In genomic region chr16:94953294-94953693, GRCm38 (mm10) we compare ENCODE assay signal across 22 mouse cellular contexts. TPM values are rescaled to one million over a fixed set of nuclear protein-coding genes. Genes with fewer than 3 reads are reported as not detected.
DNase-seq lines count a peak whose midpoint lies in the region; TF ChIP-seq lines count a peak whose summit lies in the region.
"Had no signal": no experiment of that assay in that cellular context is flagged by ENCODE, and none has a peak within 500 bp of the region (broad histone marks: within the 10 kb centered on the region; RNA-seq: fewer than 3 reads in every experiment).

No protein-coding gene starts in this region.

- dilution Hi-C loops in CH12.LX (cut with MboI; ENCODE audit: extremely low pct_ligation_motif_present, extremely low pct_unique_long_range_greater_than_20kb, low sequenced_read_pairs), result no loop called here

- no peak overlapping the region for H3K9ac ChIP-seq in CH12.LX (ENCODE audit: insufficient read depth, low read depth)

- H3K4me1 ChIP-seq in CH12.LX (ENCODE audit: control insufficient read depth in 1 of 2, insufficient read depth in 2 of 2), result peaks cover 0 to 31% of the 10 kb centered on the region in 2 experiments; a peak in 3 of 4 replicates

- no peak overlapping the region for H3K27ac ChIP-seq in layer of hippocampus, adult 2 months
- H3K27ac ChIP-seq in CH12.LX (ENCODE audit: insufficient read depth, low read depth), result no peak overlapping the region

- no peaks in the 10 kb centered on the region for H3K27me3 ChIP-seq in CH12.LX (replicated peaks)

- peak; percentile 54 for TF ChIP-seq CTCF in layer of hippocampus, adult 2 months (conservative IDR thresholded peaks at IDR 0.05)
- peak in 1 of 2 experiments; percentile 60; a peak in 2 of 4 replicates for TF ChIP-seq CTCF in CH12.LX (conservative IDR thresholded peaks at IDR 0.05 in 1 of 2, IDR thresholded peaks at IDR 0.05 in 1 of 2; ENCODE audit: low read depth in 2 of 2, low read length in 2 of 2)

- no peak for TF ChIP-seq POLR2A in CH12.LX (IDR thresholded peaks at IDR 0.05; ENCODE audit: low read depth, low read length)

- no peak overlapping the region for H3K4me3 ChIP-seq in layer of hippocampus, adult 2 months
- no peak overlapping the region for H3K4me3 ChIP-seq in CH12.LX (replicated peaks in 1 of 3; ENCODE audit: low read depth in 2 of 3, low read length in 2 of 3, poor library complexity in 1 of 3)

- in situ Hi-C loops in CH12.LX (cut with MboI; ENCODE audit: low pct_ligation_motif_present, low pct_unique_long_range_greater_than_20kb, low sequenced_read_pairs), result no loop called here

- no peaks in the 10 kb centered on the region for H3K79me2 ChIP-seq in CH12.LX (replicated peaks; ENCODE audit: control insufficient read depth, extremely low read depth, insufficient read depth, poor library complexity, severe bottlenecking)

- DNase-seq in layer of hippocampus, adult 2 months (ENCODE audit: low spot score in 2 of 2), result no peak
- no peak for DNase-seq in layer of hippocampus, adult 18-20 months (ENCODE audit: low spot score in 2 of 2)
- DNase-seq in CH12.LX (ENCODE audit: extremely low read depth), result peak; percentile 15
- DNase-seq in gastrocnemius, postnatal 25 days, result no peak
- DNase-seq: adrenal gland, adult 2 months; adrenal gland, adult 8-10 months; adrenal gland, postnatal 10 days; adrenal gland, postnatal 14 days; adrenal gland, postnatal 25 days; adrenal gland, postnatal 36 days; B cell, adult 2 months; cerebellum, adult 11 months; cerebellum, adult 11-12 months; cerebellum, adult 18-20 months; cerebellum, adult 2 months had no signal

- H3K36me3 ChIP-seq in CH12.LX (replicated peaks in 1 of 2; ENCODE audit: control insufficient read depth in 1 of 2, insufficient read depth in 1 of 2, low read length in 1 of 2), result no peaks in the 10 kb centered on the region
- H3K36me3 ChIP-seq: G1E had no signal

- TF ChIP-seq RAD21 in CH12.LX (IDR thresholded peaks at IDR 0.05; ENCODE audit: low read depth, low read length), result peak; percentile 26

- no peak overlapping the region for H3K4me2 ChIP-seq in CH12.LX (ENCODE audit: insufficient read depth, low read depth, poor library complexity, severe bottlenecking)

- no peak for TF ChIP-seq EP300 in CH12.LX (IDR thresholded peaks at IDR 0.05; ENCODE audit: low read length)

- H3K9me3 ChIP-seq in CH12.LX (replicated peaks; ENCODE audit: low read length), result no peaks in the 10 kb centered on the region
- H3K9me3 ChIP-seq: G1E had no signal

TF ChIP-seq in CH12.LX, 34 proteins besides CTCF, POLR2A, EP300 and RAD21:
- peak; percentile 46 for TF ChIP-seq SMC3 (IDR thresholded peaks at IDR 0.05; ENCODE audit: low read depth, low read length)
- TF ChIP-seq ZNF384 (IDR thresholded peaks at IDR 0.05; ENCODE audit: low read depth, low read length), result no peak

RNA-seq across cellular contexts. Expression of gene Kcnj6, which starts 44.2 kb away (rescaled TPM):
- 100 to 1,000 TPM; 128 to 133 TPM for total RNA-seq in layer of hippocampus, adult 2 months (2021)
- 100 to 1,000 TPM; 110 to 117 TPM for total RNA-seq in layer of hippocampus, adult 18-20 months (2021)
- total RNA-seq in CH12.LX (2012; rRNA removed) (not detected in 2 replicates), CH12.LX (2014; rRNA removed) (not detected in 2 replicates)
- not detected in 2 replicates for polyA plus RNA-seq in CH12.LX (2012; ENCODE audit: insufficient read length, low read depth)
- not detected for total RNA-seq in gastrocnemius, postnatal 25 days (2021)
- total RNA-seq: ES-E14, MEL had no signal
- polyA plus RNA-seq: activated CD4-positive, CD25-positive, alpha-beta regulatory T cell, adult 4 months; adrenal gland, adult 2 months; C2C12; CD4-positive, CD25-positive, alpha-beta regulatory T cell, adult 4 months; G1E; Patski had no signal

Comparison
In these comparisons a context has a peak if more than half of its experiments do, and no peak if none do; other contexts are left out.
1. RNA of gene Kcnj6, which starts 44.2 kb away (total RNA-seq): 128 to 133 TPM in layer of hippocampus, adult 2 months and 110 to 117 TPM in layer of hippocampus, adult 18-20 months; not detected in CH12.LX and not detected in gastrocnemius, postnatal 25 days; every median in the first group is over 100 times any median in the second.